Mouse (Mus musculus): ENCODE results near the gene Trim27. TPM values are rescaled to one million over a fixed set of nuclear protein-coding genes. Genes with fewer than 3 reads are reported as not detected.

The Trim27 gene
- polyA plus RNA-seq (2012; rRNA removed) = 31.7 and 33.0 TPM in 2 replicates

- DNase-seq (ENCODE audit: low read depth, low spot score) = no peak
These were observed at the start of gene Trim27 for GRCm38 (mm10) chr13:21179367-21179723. TSS of gene Trim27 (plus strand) at chr13:21179445.

GRCm38 (mm10) chr13:21142421-21142820 lies 36.8 kb upstream of the Trim27 start:
- DNase-seq (ENCODE audit: low read depth, low spot score) = no peak
- 33% methylated on average over 8 of the region's 8 CpGs for WGBS

More at GRCm38 (mm10) chr13:21179367-21179723, at the start of gene Trim27:
- under 1% methylated on average over 15 of the region's 15 CpGs for WGBS

GRCm38 (mm10) chr13:21145767-21146166 lies 33.5 kb upstream of the Trim27 start, which contains the start of gene Olfr1368:
TSS of gene Olfr1368 (minus strand) at chr13:21145867.
- WGBS = 67% methylated on average over 4 of the region's 4 CpGs
- DNase-seq (ENCODE audit: low read depth, low spot score) = no peak

GRCm38 (mm10) chr13:21155888-21156287 lies 23.4 kb upstream of the Trim27 start:
- DNase-seq (ENCODE audit: low read depth, low spot score) = no peak
- WGBS = 81% methylated on average over 5 of the region's 5 CpGs

GRCm38 (mm10) chr13:21158071-21158470 lies 21.2 kb upstream of the Trim27 start:
- WGBS = 19% methylated on average over 9 of the region's 9 CpGs
- DNase-seq (ENCODE audit: low read depth, low spot score) = no peak

GRCm38 (mm10) chr13:21158785-21159474 lies 20.3 kb upstream of the Trim27 start:
- no peak for DNase-seq (ENCODE audit: low read depth, low spot score)
- WGBS = under 1% methylated on average over 19 of the region's 19 CpGs

GRCm38 (mm10) chr13:21159475-21159819 lies 19.8 kb upstream of the Trim27 start:
- DNase-seq (ENCODE audit: low read depth, low spot score) = no peak
- WGBS = under 1% methylated on average over 15 of the region's 15 CpGs

GRCm38 (mm10) chr13:21160041-21160511 lies 19.2 kb upstream of the Trim27 start:
- no peak for DNase-seq (ENCODE audit: low read depth, low spot score)
- under 1% methylated on average over 16 of the region's 16 CpGs for WGBS

GRCm38 (mm10) chr13:21160657-21161590 lies 18.3 kb upstream of the Trim27 start:
- under 1% methylated on average over 32 of the region's 32 CpGs for WGBS
- DNase-seq (ENCODE audit: low read depth, low spot score) = no peak

- no peak for DNase-seq (ENCODE audit: low read depth, low spot score)
- WGBS = 45% methylated on average over 2 of the region's 2 CpGs
These were observed 17.7 kb upstream of the Trim27 start for GRCm38 (mm10) chr13:21161591-21161990.

- DNase-seq (ENCODE audit: low read depth, low spot score) = no peak
- 63% methylated on average over 5 of the region's 5 CpGs for WGBS
These were observed 16.7 kb upstream of the Trim27 start for GRCm38 (mm10) chr13:21162591-21162990.

- WGBS = 2% methylated on average over 27 of the region's 27 CpGs
- DNase-seq (ENCODE audit: low read depth, low spot score) = no peak
These were observed 12.0 kb upstream of the Trim27 start for GRCm38 (mm10) chr13:21166936-21167909.

GRCm38 (mm10) chr13:21167910-21168300 lies 11.3 kb upstream of the Trim27 start:
- no peak for DNase-seq (ENCODE audit: low read depth, low spot score)
- WGBS = under 1% methylated on average over 8 of the region's 8 CpGs

GRCm38 (mm10) chr13:21168371-21169011 lies 10.8 kb upstream of the Trim27 start:
- WGBS = under 1% methylated on average over 16 of the region's 16 CpGs
- DNase-seq (ENCODE audit: low read depth, low spot score) = no peak

GRCm38 (mm10) chr13:21169121-21169656 lies 10.1 kb upstream of the Trim27 start:
- WGBS = 2% methylated on average over 14 of the region's 14 CpGs
- no peak for DNase-seq (ENCODE audit: low read depth, low spot score)

GRCm38 (mm10) chr13:21169657-21170430 lies 9.4 kb upstream of the Trim27 start:
- DNase-seq (ENCODE audit: low read depth, low spot score) = no peak
- 2% methylated on average over 39 of the region's 39 CpGs for WGBS

GRCm38 (mm10) chr13:21170431-21171155 lies 8.7 kb upstream of the Trim27 start:
- WGBS = 86% methylated on average over 17 of the region's 17 CpGs
- no peak for DNase-seq (ENCODE audit: low read depth, low spot score)
